Mouse (Mus musculus) lung, postnatal 25 days (tissue): ENCODE results near the gene Tppp3.
A peak's percentile ranks its signal among the peaks of the same experiment; 100 is the strongest.

Source experiments
- DNase-seq: peaks from one replicate; pipeline ENCODE4 v3.0.0; 2022; ENCODE audit warnings: low spot score

Gene Tppp3

GRCm38 (mm10) chr8:105431743-105432515 is 39.4 kb downstream of the Tppp3 start:
- no peak for DNase-seq

GRCm38 (mm10) chr8:105426878-105427277 is 44.4 kb downstream of the Tppp3 start:
- peak; percentile 26 for DNase-seq

- DNase-seq, result no peak
Measured at GRCm38 (mm10) chr8:105422006-105422405, 49.3 kb downstream of the Tppp3 start.

GRCm38 (mm10) chr8:105419800-105420199 is 51.5 kb downstream of the Tppp3 start:
- DNase-seq, result no peak

- no peak for DNase-seq
Measured at GRCm38 (mm10) chr8:105418992-105419391, 52.3 kb downstream of the Tppp3 start.
